Mouse (Mus musculus) heart, adult 2 months (tissue): Measurements from ENCODE around the gene Med28.

Experiments
- CTCF ChIP-seq: fragments of 200-600 bp; IDR thresholded peaks from 2 replicates; pipeline ENCODE4 v1.8.1; 2022; ENCODE audit warnings: antibody characterized with exemption, mild to moderate bottlenecking, moderate library complexity
- POLR2A ChIP-seq: fragments of 200-500 bp; IDR thresholded peaks from 2 replicates; pipeline ENCODE4 v1.6.1; 2011; ENCODE audit warnings: mild to moderate bottlenecking, low read depth, low read length, control low read depth; ENCODE audit not compliant: insufficient read depth

- TF ChIP-seq POLR2A: no peak
- no peak for TF ChIP-seq CTCF
Observed at GRCm38 (mm10) chr5:45520809-45521110, 731 bp downstream of the Med28 start.
